Mouse (Mus musculus) adrenal gland, adult 2 months (tissue): ENCODE results near the gene Epdr1. TPM values are rescaled to one million over a fixed set of nuclear protein-coding genes. Genes with fewer than 3 reads are reported as not detected.
A peak's percentile ranks its signal among the peaks of the same experiment; 100 is the strongest.
"Not testable (repeated sequence)": the region's sequence is repeated elsewhere in the genome, so short reads cannot be mapped to it uniquely, and the experiment has no call there.

Experiments used
- DNase-seq: peaks from one replicate; pipeline ENCODE4 v3.0.0; 2021
- polyA plus RNA-seq: library from polyadenylated mRNA; depleted of rRNA; stranded (reverse); fragments of >200 nt; gene quantifications from 2 replicates; pipeline ENCODE4 v1.2.3, GENCODE M21; 2012; rRNA removed
- total RNA-seq, 2 experiments: library from RNA; stranded (reverse); gene quantifications; 2 replicates each; pipeline ENCODE4 v1.2.3; 2021

Gene Epdr1
- total and polyA plus RNA-seq, 3 experiments: 21.5 to 51.6 (median 30.5) TPM

DNA sequence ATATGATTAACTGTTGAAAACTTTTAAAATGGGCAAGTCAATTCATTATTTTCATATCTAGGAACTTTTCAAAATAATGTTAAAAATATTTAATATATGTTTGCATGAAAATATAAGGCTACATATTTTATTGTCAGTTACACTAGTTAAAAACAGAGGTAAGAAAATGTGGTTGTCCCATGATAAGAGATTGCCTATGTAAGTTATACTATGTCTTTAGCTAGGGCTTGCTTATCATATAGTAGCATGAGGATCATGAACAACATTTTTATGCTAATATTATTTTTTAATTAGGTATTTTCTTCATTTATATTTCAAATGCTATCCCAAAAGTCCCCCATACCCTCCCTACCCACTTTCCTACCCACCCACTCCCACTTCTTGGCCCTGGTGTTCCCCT is 14.8 kb downstream of the Epdr1 start:
- no peak for DNase-seq

DNA sequence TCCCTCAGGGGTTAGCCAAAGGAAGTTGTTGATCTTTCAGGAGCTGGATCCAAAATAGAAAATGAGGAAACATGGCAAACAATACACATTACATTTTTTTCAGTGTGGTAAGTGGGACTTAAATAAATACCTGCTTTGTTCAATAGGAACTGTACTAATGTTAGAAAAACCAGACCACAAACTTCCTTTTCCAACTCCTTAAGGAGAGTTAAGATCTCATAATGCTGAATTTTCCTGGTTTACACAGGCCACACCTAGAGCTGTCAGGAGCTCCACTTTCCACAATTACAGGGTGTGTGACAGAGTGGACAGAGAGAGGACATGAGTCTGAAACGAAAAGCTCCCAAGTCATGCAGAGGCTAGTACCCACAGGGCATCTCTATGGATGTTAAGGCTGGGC is 16.0 kb downstream of the Epdr1 start:
- no peak for DNase-seq

DNA sequence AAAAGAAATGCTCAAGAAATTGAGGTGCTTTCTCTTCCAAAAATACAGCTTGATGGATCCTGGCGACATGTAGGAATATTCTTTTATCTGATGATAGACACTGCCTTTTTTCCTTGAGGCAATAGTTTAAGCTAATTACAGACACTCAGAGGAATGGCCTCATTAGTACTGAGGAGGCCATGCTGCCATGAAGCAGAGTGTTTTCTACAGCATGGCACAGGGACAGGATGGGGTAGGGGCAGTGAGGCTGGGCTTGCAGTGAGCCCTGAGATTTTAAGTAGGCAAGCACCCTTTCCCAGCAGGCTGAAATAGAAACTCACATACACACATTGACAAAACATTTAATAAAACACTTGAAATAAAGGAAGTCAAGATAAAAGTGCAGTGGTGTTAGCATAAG is 17.2 kb downstream of the Epdr1 start:
- DNase-seq: no peak

DNA sequence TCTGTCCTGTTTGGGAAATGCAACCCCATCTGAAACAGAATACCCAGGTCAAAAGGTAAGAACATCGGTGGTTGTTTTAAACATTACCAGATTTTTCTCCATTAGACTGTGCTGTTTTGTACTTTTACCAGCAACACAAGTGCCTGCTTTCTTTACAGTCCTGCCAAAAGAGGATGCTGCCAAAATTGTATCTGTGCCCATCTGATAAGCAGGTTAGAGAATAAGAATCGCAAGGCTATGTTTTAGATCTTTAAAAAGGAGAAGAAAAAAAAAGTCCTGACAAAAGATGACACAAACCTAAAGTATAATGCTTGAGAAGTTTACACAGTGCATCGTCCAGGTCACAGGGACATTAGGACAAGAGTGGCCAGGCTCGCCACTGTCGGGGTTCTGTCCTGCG is 20.5 kb downstream of the Epdr1 start:
- peak; percentile 34 for DNase-seq

DNA sequence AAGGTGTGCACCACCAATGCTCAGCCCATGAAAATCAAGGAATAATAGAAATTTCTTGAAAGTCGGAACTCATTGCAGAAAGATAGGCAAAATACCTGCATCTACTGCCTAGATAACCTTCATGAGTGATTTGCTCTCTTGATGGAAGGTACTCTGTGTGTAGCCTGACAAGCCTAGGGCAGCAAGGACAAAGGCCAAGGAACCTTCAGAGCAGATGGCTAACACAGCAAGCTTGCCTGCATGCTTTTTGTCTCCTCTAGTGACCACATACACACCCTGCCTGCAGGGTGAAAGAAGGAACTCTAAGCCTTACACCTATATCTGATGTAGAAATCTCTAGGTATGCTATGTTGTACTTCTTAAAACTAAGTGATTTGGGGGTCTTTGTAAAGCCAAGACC is 24.6 kb downstream of the Epdr1 start:
- DNase-seq: peak; percentile 11

DNA sequence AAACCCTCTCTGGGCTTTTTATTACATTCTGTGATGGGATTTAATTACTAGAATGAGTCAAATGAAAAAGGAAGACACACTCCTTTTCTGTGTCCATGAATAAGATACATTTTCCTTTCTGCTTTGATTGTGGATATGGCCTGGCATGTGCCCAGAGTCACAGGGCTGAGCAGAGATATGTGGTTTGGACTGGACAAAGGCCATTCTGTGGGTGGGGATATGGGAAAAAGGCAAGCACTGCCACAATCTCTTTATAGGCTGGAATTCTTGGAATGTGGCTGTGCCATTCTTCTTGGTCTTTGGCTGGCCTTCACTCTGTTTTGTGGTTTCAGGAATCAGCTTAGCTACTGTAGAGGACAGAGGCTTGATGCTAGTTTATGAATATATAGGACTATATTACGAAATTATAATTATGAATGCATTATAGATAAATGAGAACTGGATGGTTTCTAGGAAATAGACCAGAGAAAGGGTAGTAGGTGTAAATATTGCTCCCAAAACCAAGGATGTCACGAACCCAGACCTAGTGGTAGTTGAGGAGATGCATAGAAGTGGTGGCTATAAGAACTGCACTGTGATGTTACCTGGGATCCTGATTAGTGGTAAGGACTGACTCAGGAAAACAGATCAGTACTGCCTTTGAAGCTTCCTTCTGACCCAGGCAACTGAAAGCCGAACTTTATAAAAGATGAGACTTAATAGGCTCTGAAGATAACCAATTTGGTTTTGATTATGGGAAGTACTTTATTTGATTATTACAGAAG is 28.5 kb downstream of the Epdr1 start:
- DNase-seq: peak; percentile 50

DNA sequence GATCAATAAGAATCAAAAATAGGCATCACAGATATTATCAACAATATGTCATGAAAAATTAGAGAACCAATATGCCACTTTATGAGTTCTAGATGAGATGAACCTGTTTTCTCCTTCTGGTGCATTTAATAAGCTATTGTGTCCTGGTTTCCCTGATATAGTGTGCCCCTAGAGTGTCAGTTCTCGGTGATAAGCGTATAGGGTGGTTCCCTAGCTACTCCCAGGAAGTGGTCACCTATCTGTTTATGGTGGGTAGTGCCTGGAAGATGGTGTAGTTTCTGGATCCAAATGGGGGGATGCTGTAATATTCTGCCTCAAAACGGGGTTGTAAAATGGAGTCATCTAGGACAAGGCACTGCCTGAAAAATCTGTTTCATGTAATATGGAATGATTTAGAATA is 43.8 kb downstream of the Epdr1 start:
- no peak for DNase-seq

DNA sequence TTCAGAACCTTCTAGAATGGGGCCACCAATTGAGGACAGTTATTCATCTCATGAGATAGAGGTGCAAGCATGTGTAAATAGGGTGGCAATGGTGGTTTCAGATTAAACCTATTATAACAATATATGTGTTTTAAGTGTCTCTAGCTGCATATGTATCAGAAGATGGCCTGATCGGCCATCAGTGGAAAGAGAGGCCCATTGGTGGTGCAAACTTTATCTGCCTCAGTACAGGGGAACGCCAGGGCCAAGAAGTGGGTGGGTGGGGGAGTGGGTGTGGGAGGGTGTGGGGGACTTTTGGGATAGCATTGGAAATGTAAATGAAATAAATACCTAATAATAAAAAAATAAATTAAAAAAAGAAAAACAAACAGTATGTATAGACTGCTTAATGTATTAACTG is 45.0 kb downstream of the Epdr1 start:
- not testable (repeated sequence) for DNase-seq

DNA sequence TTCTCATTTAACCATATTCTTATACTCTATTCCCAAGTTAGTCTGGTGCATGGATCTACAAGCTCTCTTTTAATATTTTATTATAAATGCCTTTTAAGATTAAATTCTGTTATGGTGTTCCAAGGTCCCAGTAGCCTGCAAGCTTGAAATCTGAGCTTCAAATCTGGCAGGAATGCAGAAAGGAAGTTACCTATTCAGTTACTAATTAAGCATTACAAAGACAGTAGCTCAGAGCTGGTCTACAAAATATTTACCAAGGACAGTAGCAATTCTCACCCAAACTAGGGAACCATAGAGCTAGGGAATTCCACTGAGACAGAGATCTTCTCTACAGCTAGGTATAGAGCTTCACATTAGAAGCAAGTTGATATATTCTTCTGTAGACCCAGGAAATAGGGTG is 49.6 kb downstream of the Epdr1 start:
- not testable (repeated sequence) for DNase-seq

DNA sequence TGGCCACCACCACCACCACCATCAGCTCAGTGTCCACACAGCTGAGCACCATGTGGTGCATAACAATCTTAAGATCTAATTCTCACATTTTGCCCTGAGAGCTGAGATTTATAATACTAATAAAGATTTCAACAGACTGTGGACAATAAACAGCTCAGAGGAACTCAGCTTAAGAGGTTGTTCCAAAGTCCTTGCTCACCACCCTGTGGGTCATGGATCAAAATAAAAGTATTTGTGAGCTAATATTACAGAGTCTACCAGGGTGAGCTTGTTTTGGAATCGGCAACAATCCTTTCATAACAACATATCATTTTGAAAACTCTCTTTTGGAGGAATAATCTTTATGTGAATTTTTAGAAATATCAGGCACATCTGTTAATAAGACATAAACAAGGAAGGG is 57.2 kb downstream of the Epdr1 start:
- DNase-seq: no peak

DNA sequence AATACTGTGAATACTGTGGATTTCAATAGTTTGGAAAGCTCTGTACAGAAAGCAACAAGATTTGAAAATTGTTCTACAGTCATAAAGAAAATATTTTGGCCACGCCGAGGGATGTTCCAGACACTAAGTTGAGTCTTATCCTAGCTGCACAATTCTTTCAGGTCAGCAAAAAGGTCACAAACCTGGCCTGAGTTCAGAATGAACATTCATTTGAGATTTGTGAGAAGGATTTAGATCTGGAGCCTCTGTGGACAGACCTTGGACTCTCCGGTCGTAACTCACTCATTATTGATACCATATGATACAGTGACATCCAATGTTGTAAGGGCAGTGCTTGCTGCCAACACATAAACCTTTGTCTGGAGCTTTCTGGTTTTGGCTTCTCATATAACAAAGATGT is 64.3 kb downstream of the Epdr1 start:
- no peak for DNase-seq

Other genes starting within 250 kb of the Epdr1 start
- gene Stard3nl, start 224.1 kb downstream of the Epdr1 start, total RNA-seq: 10 to 100 TPM; 22.9 to 36.2 TPM
- 5.4 and 9.8 TPM in 2 replicates for gene Stard3nl, start 224.1 kb downstream of the Epdr1 start, polyA plus RNA-seq
- 1 to 10 TPM; 4.5 to 5.0 TPM for gene Sfrp4, start 3.2 kb upstream of the Epdr1 start, total RNA-seq
- 3.9 and 4.7 TPM in 2 replicates for gene Sfrp4, start 3.2 kb upstream of the Epdr1 start, polyA plus RNA-seq
- not detected for gene Nme8, start 77.9 kb upstream of the Epdr1 start, total RNA-seq
- gene Nme8, start 77.9 kb upstream of the Epdr1 start, polyA plus RNA-seq: not detected in 2 replicates
- gene Gpr141, start 204.3 kb upstream of the Epdr1 start, total RNA-seq: under 1 TPM; 0.45 to 0.63 TPM
- 0.29 TPM in 1 of 2 replicates, not detected in the other for gene Gpr141, start 204.3 kb upstream of the Epdr1 start, polyA plus RNA-seq